Mouse (Mus musculus) liver, adult 2 months (tissue): ENCODE measurements at regions not wholly inside any gene's neighbourhood (a gene's known extent, or its start where the extent isn't known, plus 50 kb on each side); places are given as distances from the start of the nearest gene placed in this dataset.
A peak's percentile ranks its signal among the peaks of the same experiment; 100 is the strongest.

ENCODE experiments used
- CTCF ChIP-seq: fragments of 200-500 bp; IDR thresholded peaks from 2 replicates; pipeline ENCODE4 v1.5.1; 2011; ENCODE audit warnings: low read depth, low read length, control low read depth
- POLR2A ChIP-seq: fragments of 200-500 bp; IDR thresholded peaks from 2 replicates; pipeline ENCODE4 v1.6.1; 2011; ENCODE audit warnings: low read length, control low read depth; ENCODE audit not compliant: insufficient read depth; ENCODE audit errors: extremely low read depth

DNA sequence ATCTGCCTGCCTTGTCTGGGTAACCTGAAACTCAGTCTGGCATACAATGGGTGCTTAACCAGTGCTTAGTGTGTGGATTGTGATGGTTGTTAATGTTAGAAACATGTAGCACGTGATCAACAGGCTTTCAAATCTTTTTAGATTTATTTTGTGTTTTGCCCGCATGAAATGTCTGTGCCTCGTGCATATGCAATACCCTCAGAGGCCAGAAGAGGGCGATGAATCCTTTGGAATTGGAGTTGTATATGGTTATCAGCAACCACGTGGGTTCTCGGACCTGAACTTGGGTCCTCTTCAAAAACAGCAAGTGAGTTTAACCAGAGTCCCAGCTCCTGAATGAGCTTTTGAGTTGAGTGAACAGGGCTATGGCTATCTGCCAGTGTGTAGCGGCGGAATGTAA, 192.9 kb upstream of the 4930535I16Rik start:
- TF ChIP-seq CTCF (peak; percentile 26; the same call in 1 of the 2 replicates), POLR2A (no peak)
